Mouse (Mus musculus) MN1 (cell line): ENCODE measurements around the gene Mfn1.
A peak's percentile ranks its signal among the peaks of the same experiment; 100 is the strongest.

Source experiments
- DNase-seq: peaks from one replicate; pipeline ENCODE4 v3.0.0-alpha.2; 2016; ENCODE audit warnings: low spot score

Mfn1 gene

GRCm38 (mm10) chr3:32529303-32529898, at the start of gene Mfn1:
Gene Mfn1, plus strand, starts transcription at chr3:32529465.
- DNase-seq, result peak; percentile 96

GRCm38 (mm10) chr3:32479961-32480360, 49.3 kb upstream of the Mfn1 start:
- no peak for DNase-seq

GRCm38 (mm10) chr3:32483035-32483434, 46.2 kb upstream of the Mfn1 start:
- no peak for DNase-seq

- DNase-seq, result no peak
These were observed 42.7 kb upstream of the Mfn1 start for GRCm38 (mm10) chr3:32486543-32486942.

GRCm38 (mm10) chr3:32488172-32488571, 41.1 kb upstream of the Mfn1 start:
- no peak for DNase-seq

- DNase-seq, result no peak
These were observed 39.0 kb upstream of the Mfn1 start for GRCm38 (mm10) chr3:32490076-32490927.

GRCm38 (mm10) chr3:32490928-32491315, 38.3 kb upstream of the Mfn1 start:
- no peak for DNase-seq

GRCm38 (mm10) chr3:32492097-32493090, 36.9 kb upstream of the Mfn1 start, which contains the start of gene Kcnmb3:
Gene Kcnmb3, minus strand, starts transcription at chr3:32492231.
- no peak for DNase-seq

- no peak for DNase-seq
These were observed 34.7 kb upstream of the Mfn1 start for GRCm38 (mm10) chr3:32494387-32495087.

GRCm38 (mm10) chr3:32495088-32495770, 34.0 kb upstream of the Mfn1 start:
- DNase-seq, result no peak

- peak; percentile 61 for DNase-seq
These were observed 33.2 kb upstream of the Mfn1 start for GRCm38 (mm10) chr3:32495856-32496710.

- DNase-seq, result peak; percentile 50
These were observed 32.6 kb upstream of the Mfn1 start for GRCm38 (mm10) chr3:32496711-32497070.

GRCm38 (mm10) chr3:32500346-32500745, 28.9 kb upstream of the Mfn1 start:
- no peak for DNase-seq

GRCm38 (mm10) chr3:32505841-32506240, 23.4 kb upstream of the Mfn1 start:
- no peak for DNase-seq

GRCm38 (mm10) chr3:32506366-32507225, 22.7 kb upstream of the Mfn1 start:
- no peak for DNase-seq

GRCm38 (mm10) chr3:32508666-32509324, 20.5 kb upstream of the Mfn1 start:
- peak; percentile 86 for DNase-seq

- peak; percentile 61 for DNase-seq
These were observed 19.5 kb upstream of the Mfn1 start, which contains the start of gene Zfp639 for GRCm38 (mm10) chr3:32509496-32510374. Gene Zfp639, plus strand, starts transcription at chr3:32510259.
